Mouse (Mus musculus): ENCODE measurements around the gene S1pr5. TPM values are rescaled to one million over a fixed set of nuclear protein-coding genes. Genes with fewer than 3 reads are reported as not detected.
"Not testable (repeated sequence)": the region's sequence is repeated elsewhere in the genome, so short reads cannot be mapped to it uniquely, and the experiment has no call there.

Gene S1pr5
- polyA plus RNA-seq, 1 experiment from 2014 or later: 5.0 TPM

DNA sequence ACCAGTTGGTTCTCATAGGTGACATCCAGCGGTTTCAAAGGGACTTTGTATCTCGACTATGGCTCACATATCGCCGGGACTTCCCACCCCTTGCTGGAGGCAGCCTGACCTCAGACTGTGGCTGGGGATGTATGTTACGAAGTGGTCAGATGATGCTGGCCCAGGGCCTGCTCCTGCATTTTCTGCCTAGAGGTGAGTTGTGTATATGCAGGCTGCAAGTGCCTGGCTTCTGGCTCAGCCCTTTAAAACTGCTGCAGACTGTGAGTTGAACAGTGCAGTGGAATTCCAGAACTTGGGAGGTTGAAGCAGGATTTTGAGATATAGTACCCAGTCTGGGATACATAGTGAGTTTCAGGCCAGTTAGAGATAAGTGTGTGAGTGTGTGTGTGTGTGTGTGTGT is 18.6 kb upstream of the S1pr5 start:
- Histone ChIP-seq H3K4me2 (replicated peaks) (0 out of 2 replicates have a peak overlapping the region, but pooled peaks have one; percentile 76), H3K27me3 (no peaks in the 10 kb centered on the region), H3K9ac (no peak overlapping the region), H3K4me3 (replicated peaks) (peak overlapping the region; percentile 87; the same call in 1 of the 2 replicates), H3K4me1 (peaks cover 24% of the 10 kb centered on the region), H3K27ac (replicated peaks) (no peak overlapping the region), H3K36me3 (peaks cover 38% of the 10 kb centered on the region), H3K9me3 (replicated peaks) (no peaks in the 10 kb centered on the region)
- no peak for ATAC-seq (ENCODE audit: insufficient number of reproducible peaks, low FRiP score, low TSS enrichment, low read depth)
- 90% methylated on average over 5 of the region's 5 CpGs for WGBS

DNA sequence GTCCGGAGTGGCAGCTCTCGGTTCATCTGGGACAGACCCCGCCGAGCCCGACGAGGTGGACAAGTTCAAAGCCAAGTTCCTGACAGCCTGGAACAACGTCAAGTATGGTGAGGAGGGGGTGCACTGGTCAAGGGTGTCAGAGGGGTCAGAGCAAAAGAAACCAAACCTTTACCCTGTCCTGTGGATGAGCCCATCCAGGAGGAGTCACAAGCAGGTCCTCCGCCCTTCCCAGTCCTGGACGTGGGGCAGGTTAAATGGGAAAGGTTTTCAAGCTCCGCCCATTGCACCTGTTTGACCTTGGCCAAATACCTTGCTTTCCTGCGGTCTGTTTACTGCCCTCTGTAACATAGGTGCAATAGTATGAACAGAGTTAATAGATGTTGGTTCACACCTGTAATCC is 17.4 kb upstream of the S1pr5 start:
- H3K36me3 ChIP-seq: peaks cover 25% of the 10 kb centered on the region
- H3K9me3 ChIP-seq (replicated peaks): no peaks in the 10 kb centered on the region
- H3K27me3 ChIP-seq: no peaks in the 10 kb centered on the region
- H3K4me1 ChIP-seq: peaks cover 24% of the 10 kb centered on the region
- 0 out of 2 replicates have a peak, but pooled peaks have one; percentile 9 for ATAC-seq (ENCODE audit: insufficient number of reproducible peaks, low FRiP score, low TSS enrichment, low read depth)
- H3K27ac ChIP-seq (replicated peaks): peak overlapping the region; percentile 89
- peak overlapping the region; percentile 88 for H3K9ac ChIP-seq
- peak overlapping the region; percentile 76 for H3K4me2 ChIP-seq (replicated peaks)
- WGBS: 4% methylated on average over 11 of the region's 11 CpGs
- peak overlapping the region; percentile 87 for H3K4me3 ChIP-seq (replicated peaks)

DNA sequence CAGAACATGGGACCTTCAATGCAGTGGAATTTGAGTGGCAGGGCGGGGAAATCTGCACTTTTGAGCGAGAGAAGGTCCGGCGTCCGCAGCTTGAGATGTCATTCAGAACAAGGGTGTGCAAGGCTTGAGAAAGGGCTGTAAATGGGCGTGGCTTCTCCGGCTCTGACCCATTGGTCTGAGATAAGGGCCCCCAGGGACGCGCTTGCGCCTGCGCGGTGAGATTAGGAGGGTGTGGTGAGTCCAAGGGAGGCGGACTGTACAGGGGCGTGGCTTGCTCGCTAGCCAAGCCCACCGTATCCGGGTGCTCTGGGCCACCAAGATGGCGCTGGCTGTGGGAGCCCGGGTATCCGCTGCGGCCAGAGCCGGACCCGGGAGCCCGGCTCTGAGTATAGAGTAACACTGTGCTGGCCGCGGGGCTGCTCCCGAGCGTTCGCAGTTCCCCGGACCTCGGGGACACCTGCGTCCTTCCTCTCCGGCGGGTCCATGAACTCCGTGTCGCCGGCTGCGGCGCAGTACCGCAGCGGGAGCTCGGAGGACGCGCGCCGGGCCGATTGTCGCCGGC is 16.8 kb upstream of the S1pr5 start, which contains the start of gene Atg4d:
TSS of gene Atg4d (plus strand) at position 294 of the 562 bp plus-strand sequence.
- Histone ChIP-seq H3K27me3 (no peaks in the 10 kb centered on the region), H3K9ac (peak within 1 kb of the TSS; percentile 88), H3K27ac (replicated peaks) (peak within 1 kb of the TSS; percentile 89), H3K4me3 (replicated peaks) (peak within 1 kb of the TSS; percentile 87), H3K9me3 (replicated peaks) (no peaks in the 10 kb centered on the region), H3K4me2 (replicated peaks) (peak within 1 kb of the TSS; percentile 76), H3K36me3 (peaks cover 19% of the 10 kb centered on the region), H3K4me1 (peaks cover 24% of the 10 kb centered on the region)
- peak; percentile 96 for ATAC-seq (ENCODE audit: insufficient number of reproducible peaks, low FRiP score, low TSS enrichment, low read depth)
- under 1% methylated on average over 48 of the region's 49 CpGs for WGBS

DNA sequence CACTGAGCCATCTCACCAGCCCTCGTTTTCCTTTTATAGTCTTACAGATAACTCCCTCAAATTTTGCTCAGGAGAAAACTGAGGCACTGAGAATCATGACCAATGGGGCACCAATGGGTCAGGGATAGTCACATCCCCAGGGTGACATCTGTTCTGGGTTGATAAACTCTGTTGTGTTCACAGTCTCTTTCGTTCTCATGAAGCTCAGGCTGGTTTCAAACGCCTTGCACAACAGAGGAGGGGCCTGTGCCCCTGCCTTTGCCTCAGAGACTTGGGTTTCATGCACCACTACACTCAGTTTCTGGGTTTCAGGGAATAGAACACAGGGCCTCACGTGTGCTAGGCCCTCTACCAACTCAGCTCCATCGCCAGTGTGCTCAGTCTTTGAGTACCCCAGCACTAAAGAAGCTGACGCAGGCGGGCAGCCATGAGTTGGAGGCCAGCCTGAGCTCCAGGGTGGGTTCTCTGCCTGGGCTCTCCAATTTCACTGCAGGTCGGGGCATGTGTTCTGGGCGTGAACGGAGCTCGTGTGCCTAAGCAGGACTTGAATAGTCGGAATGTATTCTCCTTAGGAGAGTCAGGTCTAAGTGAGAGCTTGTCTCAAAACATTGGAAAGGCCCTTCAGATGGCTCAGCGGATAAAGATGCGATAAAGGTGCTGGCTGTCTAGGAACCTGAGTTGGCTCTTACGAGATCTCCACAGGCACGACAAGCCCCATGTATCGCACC is 16.2 kb upstream of the S1pr5 start:
- no peaks in the 10 kb centered on the region for H3K27me3 ChIP-seq
- ATAC-seq (ENCODE audit: insufficient number of reproducible peaks, low FRiP score, low TSS enrichment, low read depth): peak; percentile 53
- 13% methylated on average over 17 of the region's 17 CpGs for WGBS

DNA sequence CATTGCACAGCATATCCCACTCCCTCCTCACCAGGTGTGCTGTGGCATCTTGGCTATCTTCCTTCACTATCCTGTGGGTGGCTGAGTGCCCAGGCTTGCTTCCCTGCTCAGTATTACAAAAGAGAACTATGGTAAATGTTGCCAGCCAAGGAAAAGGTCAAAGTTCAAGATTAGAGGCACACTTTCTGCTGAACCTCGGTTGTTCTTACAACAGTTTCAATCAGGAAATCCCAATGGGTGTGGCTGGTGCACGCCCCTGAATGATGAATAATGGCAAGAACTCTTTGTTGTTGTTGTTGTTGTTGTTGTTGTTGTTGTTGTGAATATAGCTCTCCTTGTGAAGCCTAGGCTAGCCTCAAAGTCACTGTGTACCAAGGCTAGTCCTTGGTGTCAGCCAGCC is 13.6 kb upstream of the S1pr5 start:
- no peak overlapping the region for H3K9ac ChIP-seq
- no peak overlapping the region for H3K4me3 ChIP-seq (replicated peaks)
- peaks cover 21% of the 10 kb centered on the region for H3K4me1 ChIP-seq
- no peak for ATAC-seq (ENCODE audit: insufficient number of reproducible peaks, low FRiP score, low TSS enrichment, low read depth)
- no peak overlapping the region for H3K27ac ChIP-seq (replicated peaks)
- no peaks in the 10 kb centered on the region for H3K36me3 ChIP-seq
- H3K9me3 ChIP-seq (replicated peaks): no peaks in the 10 kb centered on the region
- WGBS: 44% methylated on average over 2 of the region's 2 CpGs
- no peaks in the 10 kb centered on the region for H3K27me3 ChIP-seq
- H3K4me2 ChIP-seq (replicated peaks): no peak overlapping the region

More for the DNA sequence above, 16.2 kb upstream of the S1pr5 start:
- Histone ChIP-seq H3K27ac (replicated peaks) (peak overlapping the region; percentile 89), H3K4me1 (peaks cover 24% of the 10 kb centered on the region), H3K36me3 (peaks cover 15% of the 10 kb centered on the region), H3K9ac (peak overlapping the region; percentile 88; the same call in 1 of the 2 replicates), H3K9me3 (replicated peaks) (no peaks in the 10 kb centered on the region), H3K4me2 (replicated peaks) (peak overlapping the region; percentile 76), H3K4me3 (replicated peaks) (peak overlapping the region; percentile 87)

DNA sequence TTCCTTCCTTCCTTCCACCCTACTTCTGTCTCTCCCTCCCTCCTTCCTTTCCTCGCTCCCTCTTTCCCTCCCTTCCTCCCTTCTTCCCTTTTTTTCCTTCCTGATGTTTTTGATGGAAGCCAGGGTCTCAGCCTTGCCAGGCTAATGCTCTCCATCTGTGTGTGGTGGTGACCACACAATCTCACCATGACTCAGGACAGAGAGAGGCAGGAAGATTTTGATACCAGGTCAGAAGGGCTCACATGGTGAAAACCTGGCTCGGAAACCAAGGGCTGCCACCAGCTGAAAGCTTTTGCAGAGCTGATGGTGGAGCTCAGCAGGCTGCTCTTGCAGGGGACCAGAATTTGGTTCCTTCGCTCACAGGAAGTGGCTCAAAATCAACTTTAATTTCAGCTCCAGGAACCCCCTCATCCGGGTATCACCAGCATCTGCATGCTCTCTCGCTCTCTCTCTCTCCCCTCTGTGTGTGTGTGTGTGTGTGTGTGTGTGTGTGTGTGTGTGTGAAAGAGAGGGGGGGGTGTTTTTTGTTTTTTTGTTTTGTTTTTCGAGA is 12.3 kb upstream of the S1pr5 start:
- Histone ChIP-seq H3K36me3 (no peaks in the 10 kb centered on the region), H3K4me1 (peaks cover 9% of the 10 kb centered on the region), H3K27me3 (no peaks in the 10 kb centered on the region), H3K4me3 (replicated peaks) (no peak overlapping the region), H3K9ac (no peak overlapping the region), H3K4me2 (replicated peaks) (no peak overlapping the region), H3K27ac (replicated peaks) (no peak overlapping the region), H3K9me3 (replicated peaks) (no peaks in the 10 kb centered on the region)
- 61% methylated on average over 6 of the region's 6 CpGs for WGBS
- ATAC-seq (ENCODE audit: insufficient number of reproducible peaks, low FRiP score, low TSS enrichment, low read depth): no peak

DNA sequence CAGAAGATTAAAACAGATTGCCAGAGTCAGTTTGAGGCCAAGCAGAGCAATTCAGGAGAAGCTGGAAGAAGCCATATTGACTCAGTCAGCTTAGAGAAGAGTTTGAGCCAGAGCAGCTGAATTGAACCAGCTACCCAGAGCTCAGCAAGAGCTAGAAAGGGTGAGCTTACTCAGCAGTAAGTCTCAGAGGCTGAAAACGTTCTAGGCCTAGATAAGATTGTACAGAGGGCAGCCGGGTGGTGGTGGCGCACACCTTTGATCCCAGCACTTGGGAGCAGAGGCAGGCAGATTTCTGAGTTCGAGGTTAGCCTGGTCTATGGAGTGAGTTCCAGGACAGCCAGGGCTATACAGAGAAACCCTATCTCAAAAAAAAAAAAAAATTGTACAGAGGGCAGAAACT is 8.1 kb upstream of the S1pr5 start:
- not testable (repeated sequence) for H3K4me1 ChIP-seq; H3K9ac ChIP-seq; H3K27ac ChIP-seq (replicated peaks); H3K36me3 ChIP-seq; H3K4me3 ChIP-seq (replicated peaks); H3K9me3 ChIP-seq (replicated peaks); H3K4me2 ChIP-seq (replicated peaks); ATAC-seq (ENCODE audit: insufficient number of reproducible peaks, low FRiP score, low TSS enrichment, low read depth); H3K27me3 ChIP-seq
- WGBS: 83% methylated on average over 4 of the region's 4 CpGs

DNA sequence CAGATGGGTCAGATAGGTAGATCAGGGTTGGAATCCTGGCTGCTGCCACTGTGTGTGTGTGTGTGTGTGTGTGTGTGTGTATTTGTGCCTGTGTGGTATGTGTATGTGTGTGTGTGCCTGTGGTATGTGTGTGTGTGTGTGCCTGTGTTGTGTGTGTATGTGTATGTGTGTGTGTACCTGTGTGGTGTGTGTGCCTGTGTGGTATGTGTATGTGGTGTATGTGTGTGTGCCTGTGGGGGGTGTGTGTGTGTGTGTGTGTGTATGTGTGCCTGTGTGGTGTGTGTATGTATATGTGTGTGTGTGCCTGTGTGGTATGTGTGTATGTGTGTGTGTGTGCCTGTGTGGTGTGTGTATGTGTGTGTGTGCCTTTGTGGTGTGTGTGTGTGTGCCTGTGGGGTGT is 6.4 kb upstream of the S1pr5 start:
- no peak overlapping the region for H3K9ac ChIP-seq
- H3K27ac ChIP-seq (replicated peaks): no peak overlapping the region
- H3K36me3 ChIP-seq: no peaks in the 10 kb centered on the region
- H3K9me3 ChIP-seq (replicated peaks): no peaks in the 10 kb centered on the region
- peaks cover 8% of the 10 kb centered on the region for H3K4me1 ChIP-seq
- H3K4me2 ChIP-seq (replicated peaks): no peak overlapping the region
- peaks cover 13% of the 10 kb centered on the region for H3K27me3 ChIP-seq
- no peak overlapping the region for H3K4me3 ChIP-seq (replicated peaks)
- 0 out of 2 replicates have a peak, but pooled peaks have one; percentile 12 for ATAC-seq (ENCODE audit: insufficient number of reproducible peaks, low FRiP score, low TSS enrichment, low read depth)

DNA sequence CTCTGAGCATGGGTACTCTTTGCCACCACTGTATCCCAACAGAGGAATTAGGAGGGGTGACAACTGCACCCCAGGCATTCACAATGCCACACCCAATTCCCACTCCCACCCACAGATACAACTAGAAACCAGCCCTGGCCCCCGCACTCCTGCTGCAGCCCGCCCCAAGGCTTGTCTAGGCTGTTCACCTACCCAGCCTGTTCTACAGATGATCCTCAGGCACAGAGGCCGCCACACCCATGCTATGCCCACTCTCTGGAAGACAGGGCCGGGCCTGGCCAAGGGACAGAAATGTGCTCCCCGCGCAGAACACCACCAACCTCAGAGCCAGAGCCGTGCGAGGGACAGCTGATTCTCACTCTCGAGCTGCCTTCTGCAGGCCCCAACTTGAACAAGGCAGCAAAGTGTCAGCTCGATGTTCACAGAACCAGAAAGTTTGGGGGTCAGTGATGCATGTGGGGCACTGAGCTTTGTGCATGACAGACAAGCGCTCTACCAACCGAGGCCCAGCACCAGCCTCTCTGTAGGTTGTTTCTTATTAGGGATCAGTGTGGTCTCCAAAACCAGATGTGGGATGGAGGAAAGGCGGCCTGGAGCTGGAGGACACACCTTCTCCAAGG is 3.0 kb upstream of the S1pr5 start:
- Histone ChIP-seq H3K9ac (no peak overlapping the region), H3K9me3 (replicated peaks) (no peaks in the 10 kb centered on the region), H3K4me3 (replicated peaks) (no peak overlapping the region), H3K4me2 (replicated peaks) (0 out of 2 replicates have a peak overlapping the region, but pooled peaks have one; percentile 8), H3K27ac (replicated peaks) (peak overlapping the region; percentile 79), H3K27me3 (peaks cover 43% of the 10 kb centered on the region), H3K36me3 (no peaks in the 10 kb centered on the region), H3K4me1 (peaks cover 18% of the 10 kb centered on the region)
- 48% methylated on average over 13 of the region's 13 CpGs for WGBS
- peak; percentile 52; the same call in 1 of the 2 replicates for ATAC-seq (ENCODE audit: insufficient number of reproducible peaks, low FRiP score, low TSS enrichment, low read depth)

DNA sequence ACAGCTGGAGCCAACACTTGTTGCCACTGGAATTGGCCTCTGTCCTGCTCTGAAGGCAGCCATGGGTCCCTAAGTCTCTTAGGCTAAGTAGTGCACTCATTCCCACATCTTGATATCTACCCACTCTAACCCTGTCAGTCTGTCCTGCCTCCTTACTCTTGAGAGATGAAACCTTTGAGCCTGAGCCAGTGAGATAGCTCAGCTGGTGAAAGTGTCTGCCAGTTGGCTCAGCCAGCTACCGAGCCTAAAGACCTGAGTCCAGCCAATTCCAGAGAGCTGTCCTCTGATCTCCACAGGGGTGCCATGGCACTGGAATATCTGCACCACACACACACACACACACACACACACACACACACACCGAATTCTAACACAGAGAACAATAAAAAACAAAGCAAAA is 2.3 kb upstream of the S1pr5 start:
- H3K36me3 ChIP-seq: no peaks in the 10 kb centered on the region
- H3K4me1 ChIP-seq: peaks cover 18% of the 10 kb centered on the region
- no peak overlapping the region for H3K4me3 ChIP-seq (replicated peaks)
- 48% methylated on average over 2 of the region's 2 CpGs for WGBS
- peak overlapping the region; percentile 79 for H3K27ac ChIP-seq (replicated peaks)
- no peaks in the 10 kb centered on the region for H3K9me3 ChIP-seq (replicated peaks)
- H3K9ac ChIP-seq: no peak overlapping the region
- peaks cover 50% of the 10 kb centered on the region for H3K27me3 ChIP-seq
- H3K4me2 ChIP-seq (replicated peaks): 0 out of 2 replicates have a peak overlapping the region, but pooled peaks have one; percentile 8
- ATAC-seq (ENCODE audit: insufficient number of reproducible peaks, low FRiP score, low TSS enrichment, low read depth): no peak
